Mouse (Mus musculus): ENCODE data around the gene Vrk1.

DNA sequence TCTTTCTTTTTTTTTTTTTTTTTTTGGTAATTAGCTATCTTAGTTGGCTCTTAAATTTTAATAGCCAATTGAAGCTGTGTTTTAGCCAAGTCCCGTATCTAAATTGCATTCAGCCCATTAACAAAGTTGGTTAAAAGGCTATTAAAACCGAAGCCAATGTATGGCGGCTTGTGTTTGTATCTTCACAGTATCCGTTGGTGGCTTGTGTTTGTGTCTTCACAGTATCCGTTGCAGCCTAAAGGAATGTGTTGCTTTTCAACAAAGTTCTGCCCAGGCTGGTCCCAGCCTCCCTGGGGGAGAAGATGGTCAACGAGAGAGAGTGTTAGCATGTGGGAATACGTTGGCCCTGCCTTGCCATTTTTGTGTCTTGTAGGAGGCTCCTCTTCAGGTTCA is 71.7 kb downstream of the Vrk1 start:
- TF ChIP-seq CTCF (IDR thresholded peaks at IDR 0.05; ENCODE audit: low read depth) (no peak), EP300 (IDR thresholded peaks at IDR 0.05; ENCODE audit: low read depth) (no peak)

Measured in liver, embryonic 14.5 days (tissue).